Mouse (Mus musculus) E14TG2a.4 (cell line): ENCODE measurements around the gene Ech1.

Experiments used
- CTCF ChIP-seq: conservative IDR thresholded peaks from 2 replicates; pipeline ENCODE4 v1.5.1; 2014; ENCODE audit warnings: low read length
- NANOG ChIP-seq: IDR thresholded peaks from 2 replicates; pipeline ENCODE4 v1.6.1; 2014; ENCODE audit warnings: borderline replicate concordance, low read length, mixed read lengths

DNA sequence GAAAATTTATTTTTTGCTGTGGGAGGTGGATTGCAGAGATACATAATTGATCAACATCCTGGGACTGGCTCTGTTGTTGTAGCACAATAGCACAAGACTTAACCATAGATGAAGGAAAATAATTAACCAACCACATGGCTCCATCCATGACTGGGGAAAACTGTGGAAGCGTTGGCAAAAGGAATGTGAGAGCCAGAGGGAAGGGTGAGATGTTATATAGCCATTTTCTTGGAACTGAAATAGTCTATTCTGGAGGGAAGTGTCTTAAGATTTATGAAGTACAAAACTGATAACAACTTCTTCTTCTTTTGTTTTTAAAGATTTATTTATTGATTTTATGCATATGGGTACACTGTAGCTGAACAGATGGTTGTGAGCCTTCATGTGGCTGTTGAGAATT is 22.3 kb downstream of the Ech1 start:
- TF ChIP-seq CTCF (no peak), NANOG (no peak)
